Mouse (Mus musculus): Measurements from ENCODE around the gene Arhgap18.
A peak's percentile ranks its signal among the peaks of the same experiment; 100 is the strongest.

The Arhgap18 gene

DNA sequence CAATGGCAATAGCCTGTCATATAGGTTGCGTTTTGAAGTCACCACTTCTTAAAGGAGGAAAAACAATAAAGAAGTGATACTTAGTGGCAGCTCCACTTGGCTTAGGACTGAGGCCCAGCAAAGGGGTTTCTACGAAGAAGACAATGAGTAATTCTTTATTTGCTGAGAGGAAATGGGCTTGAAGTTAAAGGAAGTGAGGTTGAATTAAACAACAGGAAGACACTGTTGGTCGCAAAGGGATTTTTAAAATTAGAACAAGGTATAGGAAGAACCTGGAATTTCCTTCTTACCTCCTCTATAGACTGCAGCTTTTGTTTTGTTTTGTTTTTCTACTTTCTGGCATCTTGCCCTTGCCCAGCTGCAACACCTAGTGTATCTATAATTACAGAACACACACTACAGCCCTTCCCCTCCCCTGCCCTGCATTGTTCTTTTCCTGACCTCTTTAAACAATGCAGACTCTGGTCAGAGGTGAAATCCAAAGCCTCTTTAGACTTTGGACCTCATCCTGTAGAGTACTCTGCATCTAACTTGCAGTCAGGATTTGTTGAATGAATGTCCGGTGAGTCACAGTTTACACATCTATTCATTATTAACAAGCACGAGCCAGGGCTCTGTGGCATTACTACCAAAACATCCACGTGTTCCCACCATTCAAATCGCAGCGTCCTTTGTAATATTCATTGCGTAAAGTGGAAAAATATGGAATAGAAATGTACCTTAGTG, 75.4 kb downstream of the Arhgap18 start:
- DNase-seq (ENCODE audit: low spot score) = no peak

DNA sequence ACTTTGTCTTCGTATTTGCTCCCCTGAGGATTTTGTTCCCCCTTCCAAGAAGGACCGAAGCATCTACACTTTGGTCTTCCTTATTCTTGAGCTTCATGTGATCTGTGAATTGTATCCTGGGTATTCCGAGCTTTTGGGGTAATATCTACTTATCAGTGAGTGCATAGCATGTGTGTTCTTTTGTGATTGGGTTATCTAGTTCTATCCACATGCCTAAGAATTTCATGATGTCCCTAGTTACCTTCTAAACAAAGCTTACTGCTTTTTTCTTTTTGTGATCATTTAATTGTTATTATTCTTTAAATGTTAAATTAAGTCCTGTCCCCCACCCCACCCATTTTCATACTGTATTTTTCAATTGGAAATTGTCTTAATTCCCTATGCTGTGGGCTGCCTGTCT, 78.8 kb downstream of the Arhgap18 start:
- DNase-seq (ENCODE audit: low spot score) = no peak

DNA sequence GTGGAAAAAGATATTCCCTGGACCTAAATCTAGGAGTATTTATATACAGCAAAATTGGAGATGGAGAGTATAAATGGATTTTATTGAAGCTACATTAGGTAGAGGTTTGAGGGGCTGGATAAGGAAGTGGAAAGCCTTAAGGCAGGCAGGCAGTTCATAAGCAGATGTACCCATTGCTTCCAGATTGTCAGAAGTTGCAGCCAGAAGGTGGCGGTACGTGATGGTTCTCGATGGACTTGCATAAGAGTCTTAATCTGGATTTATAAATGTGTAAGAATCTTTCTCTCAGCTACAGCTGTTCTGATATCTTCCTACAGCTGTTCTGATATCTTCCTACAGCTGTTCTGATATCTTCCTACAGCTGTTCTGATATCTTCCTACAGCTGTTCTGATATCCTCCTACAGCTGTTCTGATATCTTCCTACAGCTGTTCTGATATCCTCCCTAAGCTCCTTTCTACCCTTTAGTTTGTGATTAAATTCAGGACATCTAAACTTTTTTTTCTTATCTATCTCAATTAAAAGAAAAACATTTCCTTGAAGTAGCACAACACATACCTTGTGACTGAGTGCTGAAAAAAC, 79.5 kb downstream of the Arhgap18 start:
- no peak for DNase-seq (ENCODE audit: low spot score)

DNA sequence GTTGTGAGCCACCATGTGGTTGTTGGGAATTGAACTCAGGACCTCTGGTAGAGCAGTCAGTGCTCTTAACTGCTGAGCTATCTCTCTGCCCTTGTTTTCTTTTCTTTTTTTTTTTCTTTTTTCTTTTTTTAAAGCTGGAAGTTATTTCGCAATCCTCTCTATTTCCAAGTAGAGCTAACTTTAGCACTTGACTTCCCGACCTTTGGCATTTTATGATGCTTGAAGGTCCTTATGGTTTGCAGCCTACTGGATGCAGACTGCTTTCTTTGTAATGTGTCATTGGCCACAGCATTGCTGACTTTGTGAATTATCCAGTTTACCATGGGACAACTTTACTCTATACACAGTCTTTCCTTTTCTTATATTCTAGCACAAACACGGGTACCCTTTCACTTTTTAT, 80.2 kb downstream of the Arhgap18 start:
- peak; percentile 63 for DNase-seq (ENCODE audit: low spot score)

DNA sequence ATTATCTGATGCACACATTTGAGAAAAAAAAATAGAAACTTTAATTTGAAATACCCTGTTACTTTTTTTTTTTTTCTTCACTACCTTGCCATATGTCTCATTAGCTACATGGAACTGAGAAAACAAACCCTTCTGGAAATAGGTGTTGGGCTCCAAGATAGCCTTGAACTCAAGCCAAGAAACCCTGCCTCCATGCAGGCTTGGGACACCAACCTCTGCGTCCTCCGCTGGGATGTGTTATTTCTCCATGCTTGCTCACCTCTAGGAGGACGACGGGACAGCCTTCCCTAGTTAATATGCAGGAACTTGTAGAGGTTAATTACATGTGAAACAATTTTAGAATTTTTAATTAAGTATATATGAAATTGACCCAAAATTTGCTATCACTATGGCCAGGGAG, 96.1 kb downstream of the Arhgap18 start:
- no peak for DNase-seq (ENCODE audit: low spot score)

DNA sequence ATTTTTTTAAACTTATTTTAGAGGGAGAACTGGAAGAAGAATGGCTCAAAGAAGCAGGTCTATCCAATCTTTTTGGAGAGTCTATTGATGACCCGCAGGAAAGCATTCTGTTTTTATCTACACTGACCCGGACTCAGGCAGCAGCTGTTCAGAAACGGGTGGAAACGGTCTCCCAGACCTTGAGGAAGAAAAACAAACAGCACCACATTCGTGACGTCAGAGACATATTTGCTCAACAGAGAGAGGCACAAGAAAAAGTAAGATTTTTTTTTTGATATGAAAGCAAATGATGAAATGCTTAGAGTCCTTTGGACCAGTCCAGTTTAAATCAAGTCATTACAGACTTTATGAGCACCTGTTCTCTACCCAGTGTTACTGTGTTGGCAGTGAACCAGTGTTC, 96.6 kb downstream of the Arhgap18 start:
- DNase-seq (ENCODE audit: low spot score) = no peak

DNA sequence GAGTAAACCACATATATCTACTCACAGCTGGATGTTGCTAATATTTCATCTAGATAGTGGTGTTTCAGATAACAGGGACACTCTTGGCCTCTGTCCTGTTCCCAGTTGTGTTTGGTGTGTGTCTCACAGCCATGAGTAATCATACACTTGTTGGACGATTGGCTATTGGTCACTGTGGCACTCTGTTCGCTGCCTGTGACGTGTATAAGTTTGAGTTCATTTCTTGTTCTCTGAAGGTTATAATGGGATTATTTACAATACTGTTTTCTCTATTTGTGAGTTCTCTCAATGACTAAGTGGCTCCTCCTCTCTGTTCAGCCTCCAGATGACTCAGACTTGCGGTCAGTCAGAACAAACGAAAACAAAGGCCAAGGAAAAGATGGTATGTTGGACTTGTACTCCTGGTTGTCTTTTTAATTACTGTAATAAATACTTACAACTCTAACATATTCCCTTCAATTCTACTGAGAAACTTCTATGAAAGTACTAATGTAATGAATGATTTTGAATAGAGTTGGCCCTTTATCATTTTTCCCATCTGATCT, 101.4 kb downstream of the Arhgap18 start:
- no peak for DNase-seq (ENCODE audit: low spot score)

DNA sequence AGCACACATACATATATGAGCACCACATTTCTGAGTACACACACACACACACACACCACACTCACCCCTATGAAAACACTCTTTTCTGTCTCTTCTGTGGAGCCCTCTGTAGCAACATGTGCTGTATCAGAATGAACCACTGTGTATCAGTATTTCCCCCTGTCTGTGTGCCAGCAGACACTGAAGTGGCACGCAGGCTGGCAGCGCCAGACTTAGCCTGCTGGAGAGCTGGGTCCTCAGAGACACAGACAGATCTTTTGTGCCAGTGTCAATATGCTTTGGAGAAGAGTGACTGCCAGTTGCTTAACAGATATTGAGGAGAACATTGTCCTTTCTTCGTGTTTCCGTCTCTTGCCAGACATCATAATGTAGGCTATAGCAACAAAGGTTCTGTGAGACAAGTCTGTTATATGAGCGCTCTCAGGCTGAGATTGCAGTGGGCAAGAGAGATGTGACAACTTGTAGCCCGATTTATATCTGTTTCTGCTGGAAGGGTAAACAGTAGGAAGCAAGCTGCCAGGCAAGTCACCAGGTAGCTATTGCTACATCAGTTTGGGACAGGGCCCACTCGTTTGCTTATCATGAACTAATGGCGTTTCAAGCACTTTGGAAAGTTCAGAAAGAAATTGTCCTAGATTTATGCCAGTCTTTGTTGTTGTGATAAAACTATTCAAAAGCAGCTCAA, 102.8 kb downstream of the Arhgap18 start:
- DNase-seq (ENCODE audit: low spot score) = peak; percentile 45

DNA sequence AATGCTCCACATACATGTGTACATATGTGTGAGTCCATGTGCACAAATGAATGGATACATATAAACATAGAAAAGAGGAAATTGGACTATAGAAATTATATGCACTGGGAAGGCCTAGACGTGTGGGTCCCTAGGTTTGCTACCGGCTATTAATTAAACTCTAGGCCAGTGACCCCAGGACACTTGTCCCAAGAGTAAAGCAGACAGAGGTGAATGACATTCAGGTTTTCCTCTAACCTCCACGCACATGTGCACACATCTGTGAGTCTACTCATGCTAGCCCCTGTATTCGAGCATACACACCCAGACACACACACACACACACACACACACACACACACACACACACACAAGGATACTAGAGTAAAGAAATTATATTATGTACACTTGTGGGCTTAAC, 104.4 kb downstream of the Arhgap18 start:
- no peak for DNase-seq (ENCODE audit: low spot score)

DNA sequence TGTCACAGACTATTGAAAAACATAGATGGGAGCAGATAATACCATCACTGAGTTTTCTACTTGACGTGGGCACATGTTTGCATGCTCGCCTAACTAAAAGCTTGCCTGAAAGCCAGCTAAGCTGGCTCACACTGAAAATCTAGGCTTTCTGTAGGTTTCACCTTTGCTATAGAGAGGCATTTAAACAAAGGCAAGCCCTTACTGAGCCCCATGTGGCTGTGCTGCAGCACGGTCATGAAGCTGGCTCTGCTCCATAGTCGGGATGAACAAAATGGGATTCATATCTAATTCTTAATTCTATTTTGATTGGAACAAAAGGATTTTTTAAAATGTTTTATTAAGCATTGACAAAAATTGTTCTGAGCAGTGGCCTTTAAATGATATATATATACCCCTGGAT, 105.3 kb downstream of the Arhgap18 start:
- DNase-seq (ENCODE audit: low spot score) = no peak

DNA sequence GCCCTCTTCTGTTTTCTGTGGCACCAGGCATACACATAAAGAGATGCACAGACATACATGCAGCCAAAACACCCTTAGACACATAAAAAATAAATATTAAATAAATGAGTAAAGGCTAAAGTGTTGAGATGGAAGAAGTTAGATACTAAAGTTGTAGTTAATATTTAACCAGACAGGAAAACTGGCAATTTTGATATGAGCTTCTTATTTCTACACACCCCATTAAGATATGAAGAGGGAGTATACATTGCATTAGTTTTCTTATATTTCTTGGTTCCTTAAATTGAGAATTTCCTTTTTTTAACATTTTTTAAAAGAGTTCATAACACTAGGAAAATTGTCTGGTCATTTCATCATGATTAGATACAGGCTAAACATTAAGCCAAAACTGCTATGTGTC, 108.0 kb downstream of the Arhgap18 start:
- DNase-seq (ENCODE audit: low spot score) = no peak

DNA sequence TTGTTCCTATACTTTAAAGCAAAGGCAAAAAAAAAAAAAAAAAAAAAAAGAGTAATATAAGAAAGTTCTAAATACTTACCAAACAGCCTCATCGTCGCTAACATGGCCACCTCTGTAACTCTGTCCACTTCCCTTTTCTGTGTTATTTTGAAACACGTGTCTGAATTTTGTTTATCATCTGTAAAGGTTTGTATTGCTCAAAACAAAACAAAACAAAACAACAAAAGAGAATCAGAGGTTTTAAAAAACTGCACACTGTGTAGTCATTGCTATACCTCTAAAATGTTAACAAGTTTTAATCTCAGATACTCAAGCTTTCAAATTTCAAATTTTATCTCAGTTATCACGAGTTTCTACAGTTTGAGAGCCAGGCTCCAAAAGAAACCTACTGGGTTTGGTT, 109.0 kb downstream of the Arhgap18 start:
- no peak for DNase-seq (ENCODE audit: low spot score)

DNA sequence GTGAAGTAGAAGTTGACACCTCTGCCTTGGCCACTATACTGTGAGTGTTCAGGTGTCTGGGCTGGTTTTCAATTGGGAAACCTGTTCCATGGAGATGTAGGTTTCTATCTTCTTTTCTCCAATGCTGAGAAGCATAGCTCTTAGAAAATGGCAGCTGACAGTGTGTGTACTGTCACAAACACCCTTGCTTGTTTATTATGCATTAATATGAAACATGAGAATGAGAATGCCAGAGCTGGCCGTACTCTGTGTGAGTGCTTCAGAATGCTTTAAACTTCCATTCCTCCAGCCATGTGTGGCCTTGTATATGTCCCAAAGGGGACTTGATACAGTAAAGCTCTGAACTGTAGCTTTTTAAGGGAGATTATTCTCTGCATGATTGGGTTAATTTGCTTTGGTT, 110.8 kb downstream of the Arhgap18 start:
- no peak for DNase-seq (ENCODE audit: low spot score)

DNA sequence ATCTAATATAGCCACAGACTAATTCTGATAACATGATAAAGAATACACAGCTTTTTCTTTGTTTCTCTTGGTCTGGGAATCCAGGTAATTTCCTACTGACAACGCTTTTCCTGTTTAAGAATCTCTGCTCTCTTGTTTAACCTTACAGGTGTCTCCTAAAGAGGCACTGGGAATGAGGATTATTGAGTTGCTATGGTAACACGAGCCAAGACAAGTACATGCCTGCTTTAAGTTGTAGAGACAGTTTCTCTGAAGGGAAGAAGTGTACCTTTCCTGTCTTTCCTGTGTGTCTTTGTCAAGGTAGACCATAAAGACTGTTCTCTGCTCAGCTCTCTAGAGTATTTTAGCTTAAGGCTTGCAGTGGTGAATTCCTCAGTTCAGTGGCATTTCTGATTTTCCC, 117.6 kb downstream of the Arhgap18 start:
- no peak for DNase-seq (ENCODE audit: low spot score)

DNA sequence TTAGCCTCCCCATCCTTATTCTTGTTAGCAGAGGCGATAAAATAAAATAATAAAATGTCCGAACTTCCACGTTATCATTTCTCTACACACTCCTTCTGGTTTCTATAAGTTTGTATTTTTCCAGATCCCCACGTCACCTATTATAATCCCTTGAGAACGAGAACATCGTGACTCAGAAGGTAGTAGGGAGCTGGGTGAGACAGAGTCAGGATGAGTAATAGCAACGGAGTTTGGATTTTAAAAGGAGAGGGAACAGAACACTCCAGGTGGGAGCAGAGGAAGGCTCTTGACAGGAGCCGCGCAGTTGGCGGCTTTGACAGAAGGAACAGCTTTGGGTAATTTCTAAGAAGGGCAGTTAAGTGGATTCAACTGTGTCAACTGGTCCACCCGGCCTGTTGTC, 124.1 kb downstream of the Arhgap18 start:
- DNase-seq (ENCODE audit: low spot score) = no peak

DNA sequence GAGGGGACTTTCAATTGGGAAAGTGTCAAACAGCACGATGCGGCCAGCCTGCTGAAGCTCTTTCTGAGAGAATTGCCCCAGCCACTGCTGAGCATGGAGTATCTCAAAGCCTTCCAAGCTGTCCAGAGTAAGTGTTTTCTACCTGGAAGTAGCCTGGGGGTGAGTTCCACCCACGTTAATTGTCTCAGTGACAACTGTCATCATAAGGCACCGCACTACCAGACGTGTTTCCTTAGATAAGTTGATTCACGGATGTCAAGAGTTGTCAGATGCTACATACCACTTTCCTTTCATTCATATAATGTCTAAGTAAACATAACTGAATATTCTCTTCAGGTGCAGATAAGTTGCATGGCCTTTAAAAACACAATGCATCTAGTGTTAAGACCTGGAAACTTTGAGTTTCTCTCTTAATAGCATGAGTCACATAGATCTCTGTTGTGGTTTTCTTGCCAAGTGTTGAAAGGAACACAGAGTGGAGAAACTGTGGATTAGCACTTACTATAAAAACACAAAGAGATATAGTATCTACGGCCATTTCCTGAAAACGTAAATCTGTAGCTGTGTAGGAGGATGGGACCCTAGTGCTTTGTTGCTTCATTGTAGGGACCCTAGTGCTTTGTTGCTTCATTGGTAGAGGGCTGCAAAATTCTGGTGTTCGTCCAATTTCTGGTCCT, 125.8 kb downstream of the Arhgap18 start:
- no peak for DNase-seq (ENCODE audit: low spot score)

DNA sequence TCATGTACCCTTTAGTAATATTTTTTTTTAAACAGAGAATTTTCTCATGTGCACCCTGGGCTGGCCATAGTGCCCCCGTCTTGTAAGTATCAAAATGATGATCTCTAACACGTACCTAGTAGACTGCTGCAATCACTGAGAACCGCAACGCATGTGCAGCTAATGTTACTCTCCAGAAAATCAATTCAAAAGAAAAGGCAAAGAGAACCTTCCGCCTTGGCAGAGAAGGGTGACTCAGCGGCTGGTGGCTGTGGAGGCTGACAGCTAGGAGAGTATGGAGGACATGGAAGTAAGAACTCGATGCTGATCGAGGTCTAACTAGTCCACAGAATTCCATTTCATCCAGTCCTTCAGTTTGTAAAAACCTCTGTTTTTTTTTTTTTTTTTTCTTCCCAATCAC, 131.7 kb downstream of the Arhgap18 start:
- no peak for DNase-seq (ENCODE audit: low spot score)

DNA sequence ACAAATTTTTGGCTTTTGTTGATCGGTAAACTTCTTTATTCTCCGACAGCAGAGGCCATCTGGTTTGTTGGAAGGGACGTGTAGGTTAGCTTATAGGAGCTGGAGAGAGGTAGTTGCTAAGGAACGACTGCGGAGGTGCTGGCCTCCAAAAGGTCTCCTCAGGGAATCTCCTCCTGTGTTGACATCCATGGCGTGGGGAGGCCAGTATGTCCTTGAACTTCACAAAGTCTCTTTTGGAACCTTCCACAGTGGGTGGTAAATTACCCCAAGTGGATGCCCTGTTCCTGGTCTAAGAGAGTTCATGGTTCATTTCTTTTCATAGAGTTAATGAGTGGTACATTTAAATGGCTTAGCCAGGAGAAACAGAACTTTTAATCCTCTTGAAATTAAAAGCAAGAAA, 136.0 kb downstream of the Arhgap18 start:
- DNase-seq (ENCODE audit: low spot score) = no peak

DNA sequence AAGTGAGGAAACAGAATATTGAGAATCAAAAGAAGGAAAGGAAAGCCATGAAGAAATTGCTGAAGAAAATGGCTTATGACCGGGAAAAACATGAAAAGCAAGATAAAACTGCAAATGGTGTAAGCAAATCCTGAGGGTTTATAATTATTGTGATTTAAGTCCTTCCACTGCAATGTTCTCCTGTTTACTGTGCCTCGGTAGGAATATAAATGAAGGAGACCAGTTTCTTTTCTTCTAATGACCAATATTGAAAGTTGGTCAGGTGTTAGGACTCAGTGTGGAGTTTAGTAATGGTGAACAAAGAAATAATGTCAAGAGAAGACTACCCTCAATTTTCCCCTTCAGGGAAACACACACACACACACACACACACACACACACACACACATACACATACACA, 136.5 kb downstream of the Arhgap18 start:
- DNase-seq (ENCODE audit: low spot score) = no peak

DNA sequence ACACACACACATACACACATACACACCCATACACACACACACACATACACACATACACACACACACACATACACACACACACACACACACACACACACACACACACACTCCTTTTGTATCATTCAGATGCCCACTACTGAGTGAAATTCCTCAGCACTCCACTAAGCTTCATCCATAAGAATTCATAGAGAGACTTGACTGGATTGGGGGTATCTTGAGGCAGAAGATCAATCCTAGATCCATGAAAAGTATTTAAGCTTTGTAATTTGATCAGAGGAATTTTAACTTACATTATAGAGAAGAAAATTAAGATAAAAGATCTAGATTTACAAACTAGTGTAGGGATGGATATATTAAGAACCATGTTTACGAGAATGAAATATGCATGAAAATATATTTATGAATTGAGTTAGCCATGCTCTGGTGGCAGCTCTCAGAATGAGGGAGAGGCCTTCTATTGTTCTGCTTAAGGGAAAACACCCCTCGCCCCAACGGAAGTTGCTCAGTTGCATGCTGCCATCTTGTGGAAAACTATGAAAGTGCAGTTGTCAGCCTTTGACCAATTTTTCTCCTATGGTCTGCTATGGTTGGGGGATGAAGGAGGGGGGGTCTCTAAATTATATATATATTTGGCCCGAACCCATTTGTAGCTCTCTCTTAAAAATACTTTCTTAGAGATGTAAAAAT, 137.2 kb downstream of the Arhgap18 start:
- peak; percentile 77 for DNase-seq (ENCODE audit: low spot score)

DNA sequence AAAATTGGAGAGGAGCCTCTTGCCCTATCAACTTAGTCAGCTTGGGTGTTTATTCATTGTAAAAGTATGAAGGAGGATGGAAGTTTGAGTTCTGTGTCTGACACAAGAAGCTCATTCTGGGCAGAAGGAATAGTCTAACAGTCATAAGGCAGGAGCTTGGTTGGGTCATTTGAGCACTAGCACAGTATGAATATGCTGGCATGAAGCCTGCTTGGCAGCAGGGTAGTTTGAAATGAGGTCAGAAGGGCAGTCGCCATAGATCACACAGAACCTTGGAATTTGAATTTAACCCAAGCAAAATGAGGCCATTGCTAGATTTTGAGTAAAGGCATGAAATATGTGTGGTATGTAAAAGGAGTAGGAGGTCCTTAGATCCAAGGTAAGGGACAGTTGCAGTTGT, 139.9 kb downstream of the Arhgap18 start:
- peak; percentile 71 for DNase-seq (ENCODE audit: low spot score)

DNA sequence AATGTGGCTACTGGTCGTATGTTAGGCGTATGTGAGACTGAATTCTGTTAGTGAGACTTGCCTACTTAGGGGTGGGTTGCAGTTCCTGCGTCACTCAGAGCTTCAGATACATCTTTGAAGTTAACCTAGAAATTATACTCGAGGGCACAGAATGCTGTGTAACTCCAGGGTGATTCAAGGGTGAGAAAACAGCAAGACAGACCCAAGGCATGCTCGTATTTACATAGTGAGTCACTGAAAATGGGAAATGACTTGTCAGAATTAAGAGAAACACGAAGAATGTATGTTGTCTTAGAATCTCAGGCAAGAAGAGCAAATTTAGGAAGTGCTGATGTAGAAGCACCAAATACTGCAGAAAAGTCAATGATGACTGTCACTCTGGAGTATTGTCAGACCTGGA, 142.5 kb downstream of the Arhgap18 start:
- no peak for DNase-seq (ENCODE audit: low spot score)

Measured in adipocyte (in vitro differentiated cells).